Mouse (Mus musculus) cerebellum, postnatal 10 days (tissue): ENCODE results near the gene Tbc1d10b.
"Not testable (repeated sequence)": the region's sequence is repeated elsewhere in the genome, so short reads cannot be mapped to it uniquely, and the experiment has no call there.

Experiments
- DNase-seq, 2 experiments: peaks; one replicate each; pipeline ENCODE4 v3.0.0; 2021; ENCODE audit warnings: mixed read lengths in 2 of 2

Tbc1d10b gene

DNA sequence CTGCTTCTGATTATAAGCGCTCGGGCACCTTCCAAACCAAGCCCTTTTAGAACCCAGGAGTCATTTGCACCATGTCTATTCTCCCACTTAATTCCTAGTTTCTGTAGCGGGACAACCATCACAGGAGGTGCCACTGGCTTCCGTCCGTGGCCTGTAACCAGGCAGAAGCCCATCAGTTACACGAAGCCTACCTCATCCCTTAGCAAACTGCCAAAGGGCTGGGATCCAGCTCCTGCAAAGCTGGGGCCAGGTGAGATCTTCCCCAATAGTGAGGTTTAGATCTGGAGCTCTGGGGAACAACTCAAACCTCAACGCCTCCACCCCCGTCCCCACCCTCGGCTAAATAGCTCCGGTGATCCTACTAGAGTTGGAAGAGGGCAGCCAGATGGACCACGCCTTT, 11.8 kb downstream of the Tbc1d10b start:
- no peak for DNase-seq

DNA sequence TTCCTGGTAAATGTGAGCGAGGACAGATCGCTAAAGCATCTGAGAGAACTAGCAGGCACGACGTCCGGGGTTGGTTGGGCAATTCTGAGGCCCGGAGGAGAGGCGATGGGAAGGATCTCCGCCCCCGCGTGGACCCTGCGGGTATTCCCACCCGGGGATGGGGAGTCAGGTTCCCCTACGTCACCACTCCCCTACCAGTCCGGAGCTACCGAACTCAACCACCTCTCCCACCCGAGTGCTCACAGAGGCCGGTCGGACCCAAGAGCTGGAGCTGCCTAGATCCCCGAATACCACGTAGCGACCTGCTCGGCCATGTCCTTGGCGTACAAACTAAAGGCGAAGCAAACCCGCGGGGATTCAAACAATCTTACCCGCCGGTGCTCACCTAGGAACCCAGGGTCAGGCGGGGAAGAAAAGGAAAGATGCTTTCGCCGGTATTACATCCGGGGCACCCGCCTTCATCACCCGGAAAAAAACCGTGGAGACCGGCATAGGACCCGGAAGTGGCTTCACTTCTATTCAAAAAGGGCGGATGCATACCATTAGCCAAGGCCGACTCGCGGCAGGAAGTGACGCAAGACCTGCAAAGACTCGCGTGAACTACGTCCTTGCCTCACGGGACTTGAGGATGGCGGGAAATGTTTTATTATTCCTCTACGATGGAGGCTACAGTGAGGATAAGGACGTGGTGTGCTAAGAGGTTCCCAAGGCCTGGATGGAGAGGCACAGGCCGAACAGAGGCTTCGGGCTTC, 12.5 kb downstream of the Tbc1d10b start, which contains the start of gene Cd2bp2:
TSS of gene Cd2bp2 (minus strand) at position 507 of the 752 bp plus-strand sequence.
- peak; percentile 97 for DNase-seq

GRCm38 (mm10) chr7:127194633-127195029, 13.6 kb downstream of the Tbc1d10b start:
- no peak for DNase-seq

GRCm38 (mm10) chr7:127194011-127194632, 14.1 kb downstream of the Tbc1d10b start:
- DNase-seq = no peak

DNA sequence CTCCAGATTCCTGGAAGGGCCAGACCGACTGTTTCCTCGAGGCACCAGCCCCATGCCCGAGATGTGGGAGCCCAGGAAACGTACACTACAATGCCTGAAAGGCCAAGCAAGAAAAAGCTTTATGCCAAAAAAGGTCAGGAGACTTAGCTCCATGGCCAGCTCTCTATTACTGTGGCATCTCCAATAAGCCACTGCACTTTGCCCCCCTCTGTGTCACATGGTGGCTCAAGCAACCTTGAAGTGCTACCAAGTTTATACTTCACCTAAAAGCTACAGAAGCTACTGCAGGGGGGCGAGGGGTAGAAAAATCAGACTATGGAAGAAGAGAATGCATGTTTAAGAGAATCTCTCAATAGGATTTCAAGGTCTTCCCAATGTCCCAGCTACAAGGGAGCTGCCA, 15.3 kb downstream of the Tbc1d10b start:
- DNase-seq = no peak

DNA sequence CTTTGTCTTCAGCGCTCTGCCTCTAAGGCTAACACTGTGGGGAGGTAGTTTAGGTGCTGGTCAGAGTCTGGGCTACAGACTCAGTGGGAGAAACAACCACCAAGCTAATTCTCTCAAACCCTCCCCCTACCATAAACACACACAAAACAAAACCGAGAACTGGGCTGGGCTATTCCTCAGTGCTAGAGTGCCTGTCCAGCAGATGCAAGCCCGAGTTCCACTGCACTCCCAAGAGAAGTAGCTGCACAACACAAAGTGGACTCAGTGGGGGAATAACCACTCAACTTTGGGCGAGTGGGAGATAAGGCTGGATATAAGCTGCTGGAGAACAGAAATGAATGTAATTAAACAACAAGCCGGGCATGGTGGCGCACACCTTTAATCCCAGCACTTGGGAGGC, 17.6 kb downstream of the Tbc1d10b start:
- DNase-seq = no peak

GRCm38 (mm10) chr7:127188305-127189276, 19.7 kb downstream of the Tbc1d10b start:
- DNase-seq = no peak

DNA sequence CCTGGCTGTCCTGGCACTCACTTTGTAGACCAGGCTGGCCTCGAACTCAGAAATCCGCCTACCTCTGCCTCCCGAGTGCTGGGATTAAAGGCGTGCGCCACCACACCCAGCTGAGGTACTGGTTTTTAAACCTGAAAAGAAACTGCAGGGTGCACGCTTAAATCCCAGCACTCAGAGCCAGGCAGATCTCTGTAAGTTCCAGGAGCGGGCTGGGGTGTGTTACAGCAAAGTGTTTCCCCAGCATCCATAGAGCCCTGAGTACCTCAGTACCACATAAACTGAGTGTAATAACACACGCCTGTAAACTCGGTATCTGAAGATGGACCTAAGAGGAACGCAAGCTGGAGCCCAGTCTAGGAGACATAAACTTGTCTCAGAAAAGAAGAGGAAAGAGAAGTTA, 20.9 kb downstream of the Tbc1d10b start:
- no peak for DNase-seq

DNA sequence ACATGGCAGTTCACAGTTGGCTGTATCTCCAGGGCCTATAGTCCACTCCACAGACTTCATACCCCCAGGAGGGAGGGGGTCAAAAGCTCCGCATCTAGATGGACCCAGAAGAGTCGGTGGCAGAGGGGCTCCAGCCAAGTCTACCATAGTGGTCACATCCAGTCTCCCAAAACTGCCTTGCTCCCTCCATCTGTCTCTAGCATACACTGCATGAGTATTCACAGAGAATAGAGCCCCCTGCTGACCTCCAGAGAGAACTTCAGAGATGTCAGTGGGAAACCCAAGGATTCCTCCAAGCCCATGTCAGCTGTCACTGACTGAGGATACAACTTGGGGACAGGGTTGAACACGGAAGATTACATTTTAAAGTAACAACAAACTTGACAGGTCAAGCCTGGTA, 22.7 kb downstream of the Tbc1d10b start:
- peak; percentile 49 to 58 for DNase-seq

DNA sequence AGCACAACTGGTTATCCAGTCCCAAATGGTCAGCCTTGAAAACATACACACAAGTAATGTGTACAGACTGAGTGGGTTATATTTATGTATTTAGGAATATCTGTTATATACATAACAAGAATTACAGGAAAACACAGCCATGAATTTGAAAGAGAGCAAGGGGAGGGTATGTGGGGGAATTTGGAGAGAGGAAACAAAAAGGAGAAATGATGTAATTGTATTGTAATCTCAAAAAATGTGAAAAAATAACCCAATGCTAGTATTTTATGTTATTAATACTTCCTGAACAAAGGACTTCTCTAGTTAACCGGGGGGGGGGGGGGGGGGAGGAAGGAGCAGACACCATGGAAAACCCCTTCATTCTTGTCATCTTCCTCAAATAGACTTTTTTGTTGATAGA, 23.5 kb downstream of the Tbc1d10b start:
- no peak for DNase-seq

GRCm38 (mm10) chr7:127183828-127184227, 24.4 kb downstream of the Tbc1d10b start:
- peak in 1 of 2 experiments; percentile 18 for DNase-seq

- DNase-seq = no peak
Measured at GRCm38 (mm10) chr7:127183345-127183744, 24.9 kb downstream of the Tbc1d10b start.

GRCm38 (mm10) chr7:127181724-127182123, 26.5 kb downstream of the Tbc1d10b start:
- not testable (repeated sequence) for DNase-seq

DNA sequence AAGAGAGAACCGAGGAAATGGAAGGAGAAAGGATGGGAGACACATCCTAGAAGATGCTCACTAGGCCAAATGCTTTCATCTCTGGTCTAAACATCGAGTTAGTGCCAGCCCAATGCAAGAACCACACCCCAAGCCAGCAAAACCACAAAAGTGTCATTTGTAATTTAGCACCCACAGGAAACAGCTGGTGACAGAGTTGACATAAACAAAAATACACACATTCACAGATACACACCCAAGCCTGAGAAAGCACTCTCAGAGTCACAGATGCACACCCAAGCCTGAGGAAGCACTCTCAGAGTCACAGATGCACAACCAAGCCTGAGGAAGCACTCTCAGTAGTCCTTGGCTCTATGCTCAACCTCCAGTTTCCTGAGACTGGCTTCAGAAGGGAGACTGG, 27.5 kb downstream of the Tbc1d10b start:
- no peak for DNase-seq

- DNase-seq = no peak
Measured at GRCm38 (mm10) chr7:127176937-127177336, 31.3 kb downstream of the Tbc1d10b start.

- no peak for DNase-seq
Measured at GRCm38 (mm10) chr7:127166501-127166900, 41.8 kb downstream of the Tbc1d10b start.

- DNase-seq = no peak
Measured at GRCm38 (mm10) chr7:127165607-127166493, 42.4 kb downstream of the Tbc1d10b start.

DNA sequence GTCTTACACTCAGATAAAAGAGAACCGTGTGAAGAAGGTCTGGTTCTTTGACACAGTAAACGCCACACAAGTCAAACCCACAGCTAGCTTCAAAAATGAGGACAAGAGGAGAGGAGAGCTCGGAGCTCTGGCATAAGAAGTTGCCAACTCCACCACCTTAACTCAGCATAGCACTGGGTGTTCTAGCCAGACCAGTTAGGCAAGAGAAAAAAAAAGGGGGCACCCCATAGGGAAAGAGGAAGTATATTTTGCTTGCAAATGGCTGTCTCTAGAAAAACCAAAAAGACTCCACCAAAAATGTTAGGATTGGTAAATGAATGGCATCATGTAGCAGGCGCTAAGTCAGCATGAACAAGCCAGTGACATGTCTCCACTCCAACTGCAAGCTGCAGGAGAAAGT, 44.3 kb downstream of the Tbc1d10b start:
- no peak for DNase-seq

GRCm38 (mm10) chr7:127162546-127162945, 45.7 kb downstream of the Tbc1d10b start:
- no peak for DNase-seq

GRCm38 (mm10) chr7:127157548-127157947, 50.7 kb downstream of the Tbc1d10b start:
- DNase-seq = no peak

GRCm38 (mm10) chr7:127153477-127153876, 54.8 kb downstream of the Tbc1d10b start:
- no peak for DNase-seq

DNA sequence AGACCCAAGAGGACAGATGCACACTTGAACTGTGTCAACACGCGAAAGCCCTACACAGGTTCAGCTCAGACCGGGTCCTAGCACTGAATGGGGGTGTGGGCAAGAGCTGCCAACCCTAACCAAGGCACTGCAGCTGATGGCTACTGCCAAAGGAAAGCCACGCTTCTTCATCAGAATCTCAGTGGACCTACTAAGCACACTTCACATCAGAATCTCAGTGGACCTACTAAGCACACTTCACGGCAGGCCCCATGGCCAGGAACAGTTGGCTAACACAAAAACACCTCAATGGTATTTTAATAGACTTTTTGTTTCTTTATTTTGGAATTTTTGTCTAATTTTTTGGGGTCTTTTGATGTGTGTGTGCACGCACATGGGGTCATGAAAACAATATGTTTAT, 55.8 kb downstream of the Tbc1d10b start:
- DNase-seq = no peak
